Mouse (Mus musculus) liver, postnatal 0 days (tissue): ENCODE results near the gene Mta1. TPM values are rescaled to one million over a fixed set of nuclear protein-coding genes. Genes with fewer than 3 reads are reported as not detected.

Experiments used
- ATAC-seq: fragments of 200-750 bp; cut with Nextera tagmentation; 2 replicates; pipeline ENCODE4 v1.8.0; 2017; ENCODE audit warnings: mild to moderate bottlenecking, moderate library complexity
- DNase-seq: peaks from one replicate; pipeline ENCODE4 v3.0.0-alpha.2; 2016
- H3K27ac ChIP-seq: fragments of 300-500 bp; sonication (generic); 2 replicates; pipeline ENCODE4 v1.5.1; 2014; ENCODE audit warnings: antibody characterized with exemption, moderate library complexity, mild to moderate bottlenecking, low read depth
- H3K27me3 ChIP-seq: fragments of 300-500 bp; sonication (generic); 2 replicates; pipeline ENCODE4 v1.6.1; 2014; ENCODE audit warnings: low read length, control low read depth, mixed read lengths; ENCODE audit not compliant: insufficient read depth
- H3K36me3 ChIP-seq: fragments of 300-500 bp; sonication (generic); replicated peaks from 2 replicates; pipeline ENCODE4 v1.6.1; 2014; ENCODE audit warnings: mild to moderate bottlenecking, control low read depth, low read length, moderate library complexity, mixed read lengths; ENCODE audit not compliant: insufficient read depth
- H3K4me1 ChIP-seq: fragments of 300-500 bp; sonication (generic); 2 replicates; pipeline ENCODE4 v1.6.1; 2014; ENCODE audit warnings: antibody characterized with exemption, mild to moderate bottlenecking, control low read depth; ENCODE audit not compliant: insufficient read depth
- H3K4me2 ChIP-seq: fragments of 300-500 bp; sonication (generic); 2 replicates; pipeline ENCODE4 v1.6.1; 2014; ENCODE audit warnings: low read depth, mild to moderate bottlenecking, low read length, moderate library complexity, mixed read lengths
- H3K4me3 ChIP-seq: fragments of 300-500 bp; sonication (generic); 2 replicates; pipeline ENCODE4 v1.5.1; 2014; ENCODE audit warnings: low read depth, low read length
- H3K9ac ChIP-seq: fragments of 300-500 bp; sonication (generic); replicated peaks from 2 replicates; pipeline ENCODE4 v1.6.1; 2014; ENCODE audit warnings: mild to moderate bottlenecking, moderate library complexity
- H3K9me3 ChIP-seq: fragments of 300-500 bp; sonication (generic); 2 replicates; pipeline ENCODE4 v1.6.1; 2016; ENCODE audit warnings: mild to moderate bottlenecking, control low read depth, low read length, mixed read lengths
- CTCF ChIP-seq: sonication (generic); IDR thresholded peaks from 2 replicates; pipeline ENCODE4 v1.5.1; 2016; ENCODE audit warnings: antibody characterized with exemption, low read depth
- EP300 ChIP-seq: IDR thresholded peaks from 2 replicates; pipeline ENCODE4 v1.6.1; 2016; ENCODE audit warnings: antibody characterized with exemption, low read depth, mild to moderate bottlenecking
- WGBS: fragments of 180-500 bp; shearing (Covaris S2); extraction: QIAGEN DNeasy Blood & Tissue Kit; methylation state at CpG from one replicate; pipeline ENCODE4 v1.1.7; 2014; ENCODE audit not compliant: insufficient replicate concordance; 5-methylcytosine and 5-hydroxymethylcytosine counted together
- polyA plus RNA-seq: library from polyadenylated mRNA; unstranded; fragments of >200 nt; fragmentation: Nextera tagmentation; extraction: Ambion mirVana; gene quantifications from 2 replicates; pipeline ENCODE4 v1.2.1, GENCODE M21; 2015

The Mta1 gene
- polyA plus RNA-seq, 1 experiment from 2014 or later: 3.9 TPM

GRCm38 (mm10) chr12:113136492-113137020 lies 38.5 kb downstream of the Mta1 start:
- H3K9ac ChIP-seq: no peak overlapping the region
- no peak overlapping the region for H3K4me3 ChIP-seq
- 88% methylated on average over 17 of the region's 17 CpGs for WGBS

GRCm38 (mm10) chr12:113137260-113138213 lies 39.5 kb downstream of the Mta1 start:
- Histone ChIP-seq H3K4me2 (no peak overlapping the region), H3K4me1 (peaks cover 26% of the 10 kb centered on the region), H3K9ac (no peak overlapping the region), H3K9me3 (no peaks in the 10 kb centered on the region), H3K27ac (no peak overlapping the region), H3K27me3 (peaks cover 25% of the 10 kb centered on the region), H3K36me3 (peaks cover 45% of the 10 kb centered on the region), H3K4me3 (no peak overlapping the region)
- no peak for DNase-seq
- WGBS: 81% methylated on average over 18 of the region's 18 CpGs
- no peak for ATAC-seq
- TF ChIP-seq CTCF (no peak), EP300 (no peak)

More at GRCm38 (mm10) chr12:113136492-113137020, 38.5 kb downstream of the Mta1 start:
- Histone ChIP-seq H3K4me1 (peaks cover 19% of the 10 kb centered on the region), H3K27ac (no peak overlapping the region), H3K27me3 (peaks cover 17% of the 10 kb centered on the region), H3K9me3 (no peaks in the 10 kb centered on the region), H3K4me2 (no peak overlapping the region), H3K36me3 (peaks cover 55% of the 10 kb centered on the region)
- no peak for DNase-seq
- TF ChIP-seq CTCF (no peak), EP300 (no peak)
- no peak for ATAC-seq

DNA sequence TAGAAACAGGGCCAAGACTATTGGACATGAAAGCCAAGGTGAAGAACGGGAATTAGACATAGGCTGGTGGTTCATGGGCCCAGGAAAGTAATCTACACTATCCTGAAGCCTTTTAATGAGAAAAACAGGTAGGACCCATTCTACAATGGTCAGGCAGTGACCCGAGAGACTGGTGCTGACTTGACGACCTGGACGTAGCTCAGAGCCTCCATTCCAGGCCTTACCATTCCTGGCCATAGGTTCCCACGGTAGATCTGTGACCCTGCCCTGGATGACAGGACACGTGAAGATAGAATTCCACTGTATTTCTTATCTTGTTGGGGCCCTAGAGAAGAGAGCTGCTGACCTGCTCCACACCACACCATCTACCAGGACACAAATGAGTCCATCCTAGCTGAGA lies 40.2 kb downstream of the Mta1 start:
- 77% methylated on average over 6 of the region's 6 CpGs for WGBS
- TF ChIP-seq EP300: no peak
- no peak for TF ChIP-seq CTCF
- Histone ChIP-seq H3K4me2 (no peak overlapping the region), H3K4me3 (no peak overlapping the region), H3K4me1 (peaks cover 29% of the 10 kb centered on the region), H3K36me3 (peaks cover 38% of the 10 kb centered on the region), H3K27me3 (peaks cover 31% of the 10 kb centered on the region), H3K27ac (no peak overlapping the region), H3K9ac (no peak overlapping the region), H3K9me3 (no peaks in the 10 kb centered on the region)
- DNase-seq (no peak), ATAC-seq (no peak)

GRCm38 (mm10) chr12:113138901-113139864 lies 41.1 kb downstream of the Mta1 start:
- DNase-seq (no peak), ATAC-seq (no peak)
- peak overlapping the region; percentile 50; the same call in 1 of the 2 replicates for H3K4me3 ChIP-seq
- 57% methylated on average over 11 of the region's 11 CpGs for WGBS
- H3K9me3 ChIP-seq: no peaks in the 10 kb centered on the region
- H3K27me3 ChIP-seq: peaks cover 31% of the 10 kb centered on the region
- H3K4me2 ChIP-seq: peak overlapping the region; percentile 87
- peaks cover 29% of the 10 kb centered on the region for H3K4me1 ChIP-seq
- TF ChIP-seq CTCF (no peak), EP300 (no peak)
- no peak overlapping the region for H3K9ac ChIP-seq
- no peak overlapping the region for H3K27ac ChIP-seq
- H3K36me3 ChIP-seq: peaks cover 30% of the 10 kb centered on the region

DNA sequence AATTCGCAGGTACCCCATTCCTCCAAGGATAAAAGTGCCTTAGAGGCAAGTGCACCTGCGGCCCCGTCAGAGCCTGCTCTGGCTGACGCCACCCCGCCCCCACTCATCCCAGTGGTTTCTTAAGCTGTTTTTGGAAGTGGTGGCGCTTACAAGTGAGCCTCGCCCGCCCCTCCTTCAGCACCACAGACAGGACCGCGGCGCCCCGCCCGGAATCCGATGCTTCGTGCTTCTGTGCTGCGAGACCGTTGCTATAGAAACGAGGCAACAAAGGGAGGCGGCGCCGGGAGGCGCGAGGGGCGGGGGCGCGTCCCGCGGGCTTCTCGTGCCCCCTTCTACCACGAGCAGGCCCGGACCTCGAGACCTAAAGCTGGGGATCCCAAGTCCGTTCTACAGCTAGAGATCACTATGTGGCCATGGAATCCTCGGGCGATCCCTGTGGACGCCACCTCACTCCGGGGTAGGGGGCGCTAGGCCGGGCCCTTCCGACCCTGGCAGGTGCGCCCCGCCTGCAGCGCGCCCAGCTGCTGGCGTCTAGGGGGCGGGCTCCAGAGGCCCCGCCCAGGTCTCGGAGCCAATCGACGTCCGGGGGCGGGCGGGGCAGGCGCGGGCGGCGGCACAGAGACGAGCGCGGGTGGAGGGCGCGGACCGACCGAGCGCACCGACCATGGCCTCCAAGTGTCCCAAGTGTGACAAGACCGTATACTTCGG lies 42.0 kb downstream of the Mta1 start, which contains the start of gene Crip2:
TSS of gene Crip2 (plus strand) at position 329 of the 708 bp plus-strand sequence.
- H3K4me1 ChIP-seq: peaks cover 29% of the 10 kb centered on the region
- H3K27ac ChIP-seq: peak within 1 kb of the TSS; percentile 74
- peaks cover 31% of the 10 kb centered on the region for H3K27me3 ChIP-seq
- H3K9me3 ChIP-seq: no peaks in the 10 kb centered on the region
- DNase-seq (peak; percentile 88), ATAC-seq (peak; percentile 87)
- peak within 1 kb of the TSS; percentile 87 for H3K4me2 ChIP-seq
- H3K36me3 ChIP-seq: peaks cover 24% of the 10 kb centered on the region
- no peak for TF ChIP-seq EP300
- TF ChIP-seq CTCF: peak; percentile 46; the same call in 1 of the 2 replicates
- H3K9ac ChIP-seq: peak within 1 kb of the TSS; percentile 56
- peak within 1 kb of the TSS; percentile 50 for H3K4me3 ChIP-seq
- under 1% methylated on average over 56 of the region's 68 CpGs for WGBS
